Mouse (Mus musculus) liver, embryonic 12.5 days (tissue): ENCODE measurements at regions not wholly inside any gene's neighbourhood (a gene's known extent, or its start where the extent isn't known, plus 50 kb on each side); places are given as distances from the start of the nearest gene placed in this dataset.

Experiments used
- ATAC-seq: fragments of 200-750 bp; cut with Nextera tagmentation; 2 replicates; pipeline ENCODE4 v1.8.0; 2017; ENCODE audit warnings: moderate number of reproducible peaks, mild to moderate bottlenecking, moderate library complexity
- H3K27ac ChIP-seq: fragments of 300-500 bp; sonication (generic); 2 replicates; pipeline ENCODE4 v1.5.1; 2016; ENCODE audit warnings: mild to moderate bottlenecking
- H3K27me3 ChIP-seq: fragments of 300-500 bp; sonication (generic); replicated peaks from 2 replicates; pipeline ENCODE4 v1.6.1; 2016; ENCODE audit warnings: mild to moderate bottlenecking, moderate library complexity
- H3K36me3 ChIP-seq: fragments of 300-500 bp; sonication (generic); 2 replicates; pipeline ENCODE4 v1.6.1; 2016; ENCODE audit warnings: mild to moderate bottlenecking, moderate library complexity
- H3K4me1 ChIP-seq: fragments of 300-500 bp; sonication (generic); 2 replicates; pipeline ENCODE4 v1.6.1; 2016
- H3K4me2 ChIP-seq: fragments of 300-500 bp; sonication (generic); 2 replicates; pipeline ENCODE4 v1.6.1; 2016; ENCODE audit warnings: mild to moderate bottlenecking, moderate library complexity
- H3K4me3 ChIP-seq: fragments of 300-500 bp; sonication (generic); 2 replicates; pipeline ENCODE4 v1.5.1; 2016; ENCODE audit warnings: mild to moderate bottlenecking, moderate library complexity
- H3K9ac ChIP-seq: fragments of 300-500 bp; sonication (generic); 2 replicates; pipeline ENCODE4 v1.6.1; 2016; ENCODE audit warnings: mild to moderate bottlenecking, moderate library complexity
- H3K9me3 ChIP-seq: fragments of 300-500 bp; sonication (generic); replicated peaks from 2 replicates; pipeline ENCODE4 v1.6.1; 2016; ENCODE audit warnings: mild to moderate bottlenecking, moderate library complexity
- WGBS: fragments of 180-500 bp; shearing (Covaris S2); methylation state at CpG from one replicate; pipeline ENCODE4 v1.1.7; 2016; ENCODE audit not compliant: insufficient replicate concordance; 5-methylcytosine and 5-hydroxymethylcytosine counted together

GRCm38 (mm10) chr1:138011581-138011980 lies 163.9 kb downstream of the Ptprc start:
- Histone ChIP-seq H3K27ac (no peak overlapping the region), H3K9me3 (no peaks in the 10 kb centered on the region), H3K4me1 (no peaks in the 10 kb centered on the region), H3K4me2 (no peak overlapping the region), H3K4me3 (no peak overlapping the region), H3K9ac (no peak overlapping the region), H3K36me3 (no peaks in the 10 kb centered on the region), H3K27me3 (no peaks in the 10 kb centered on the region)
- ATAC-seq = no peak
- WGBS = 78% methylated on average over 1 of the region's 1 CpGs

- Histone ChIP-seq H3K27ac (no peak overlapping the region), H3K36me3 (no peaks in the 10 kb centered on the region), H3K4me3 (no peak overlapping the region), H3K4me2 (no peak overlapping the region), H3K9ac (no peak overlapping the region), H3K27me3 (no peaks in the 10 kb centered on the region), H3K4me1 (no peaks in the 10 kb centered on the region), H3K9me3 (no peaks in the 10 kb centered on the region)
- no peak for ATAC-seq
- 59% methylated on average over 7 of the region's 7 CpGs for WGBS
Observed at GRCm38 (mm10) chr1:138010910-138011477, 164.5 kb downstream of the Ptprc start.

- no peak overlapping the region for H3K4me2 ChIP-seq
- no peaks in the 10 kb centered on the region for H3K9me3 ChIP-seq
- no peak overlapping the region for H3K4me3 ChIP-seq
- H3K27ac ChIP-seq = no peak overlapping the region
- H3K4me1 ChIP-seq = no peaks in the 10 kb centered on the region
- no peak overlapping the region for H3K9ac ChIP-seq
- no peak for ATAC-seq
- H3K27me3 ChIP-seq = no peaks in the 10 kb centered on the region
- H3K36me3 ChIP-seq = no peaks in the 10 kb centered on the region
- WGBS = 44% methylated on average over 1 of the region's 1 CpGs
Observed at GRCm38 (mm10) chr1:138006811-138007210, 168.7 kb downstream of the Ptprc start.

- H3K9me3 ChIP-seq = no peaks in the 10 kb centered on the region
- no peak overlapping the region for H3K4me2 ChIP-seq
- no peak overlapping the region for H3K27ac ChIP-seq
- ATAC-seq = no peak
- no peaks in the 10 kb centered on the region for H3K4me1 ChIP-seq
- H3K36me3 ChIP-seq = no peaks in the 10 kb centered on the region
- H3K9ac ChIP-seq = no peak overlapping the region
- no peak overlapping the region for H3K4me3 ChIP-seq
- WGBS = 49% methylated on average over 2 of the region's 2 CpGs
- H3K27me3 ChIP-seq = no peaks in the 10 kb centered on the region
Observed at GRCm38 (mm10) chr1:138004319-138004718, 171.2 kb downstream of the Ptprc start.

GRCm38 (mm10) chr1:137999268-137999900 lies 176.1 kb downstream of the Ptprc start:
- H3K36me3 ChIP-seq = no peaks in the 10 kb centered on the region
- no peak overlapping the region for H3K27ac ChIP-seq
- no peaks in the 10 kb centered on the region for H3K4me1 ChIP-seq
- no peaks in the 10 kb centered on the region for H3K27me3 ChIP-seq
- WGBS = 52% methylated on average over 3 of the region's 3 CpGs
- no peaks in the 10 kb centered on the region for H3K9me3 ChIP-seq
- H3K4me3 ChIP-seq = no peak overlapping the region
- no peak overlapping the region for H3K9ac ChIP-seq
- no peak overlapping the region for H3K4me2 ChIP-seq
- no peak for ATAC-seq

- H3K36me3 ChIP-seq = no peaks in the 10 kb centered on the region
- no peak for ATAC-seq
- 78% methylated on average over 2 of the region's 2 CpGs for whole genome bisulfite sequencing
- H3K27me3 ChIP-seq = no peaks in the 10 kb centered on the region
- H3K27ac ChIP-seq = no peak overlapping the region
- no peak overlapping the region for H3K4me2 ChIP-seq
- no peaks in the 10 kb centered on the region for H3K9me3 ChIP-seq
- H3K9ac ChIP-seq = no peak overlapping the region
- H3K4me3 ChIP-seq = no peak overlapping the region
- no peaks in the 10 kb centered on the region for H3K4me1 ChIP-seq
Observed at GRCm38 (mm10) chr1:137996041-137996440, 179.5 kb downstream of the Ptprc start.

GRCm38 (mm10) chr1:137991936-137992335 lies 183.6 kb downstream of the Ptprc start:
- H3K4me1 ChIP-seq = no peaks in the 10 kb centered on the region
- H3K4me3 ChIP-seq = no peak overlapping the region
- no peak for ATAC-seq
- H3K36me3 ChIP-seq = no peaks in the 10 kb centered on the region
- H3K27me3 ChIP-seq = no peaks in the 10 kb centered on the region
- H3K9me3 ChIP-seq = no peaks in the 10 kb centered on the region
- no peak overlapping the region for H3K4me2 ChIP-seq
- WGBS = 50% methylated on average over 1 of the region's 1 CpGs
- no peak overlapping the region for H3K9ac ChIP-seq
- no peak overlapping the region for H3K27ac ChIP-seq

- Histone ChIP-seq H3K9me3 (no peaks in the 10 kb centered on the region), H3K27me3 (no peaks in the 10 kb centered on the region), H3K4me1 (no peaks in the 10 kb centered on the region), H3K9ac (no peak overlapping the region), H3K4me2 (no peak overlapping the region), H3K36me3 (no peaks in the 10 kb centered on the region), H3K27ac (no peak overlapping the region), H3K4me3 (no peak overlapping the region)
- 72% methylated on average over 5 of the region's 5 CpGs for WGBS
- no peak for ATAC-seq
Observed at GRCm38 (mm10) chr1:137991412-137991811, 184.1 kb downstream of the Ptprc start.

- Histone ChIP-seq H3K27ac (no peak overlapping the region), H3K4me1 (no peaks in the 10 kb centered on the region), H3K36me3 (no peaks in the 10 kb centered on the region), H3K4me3 (no peak overlapping the region), H3K4me2 (no peak overlapping the region), H3K27me3 (no peaks in the 10 kb centered on the region), H3K9me3 (no peaks in the 10 kb centered on the region), H3K9ac (no peak overlapping the region)
- ATAC-seq = no peak
- WGBS = 65% methylated on average over 3 of the region's 3 CpGs
Observed at GRCm38 (mm10) chr1:137973406-137973805, 202.1 kb downstream of the Ptprc start.

GRCm38 (mm10) chr1:137972620-137973350 lies 202.7 kb downstream of the Ptprc start:
- Histone ChIP-seq H3K4me1 (no peaks in the 10 kb centered on the region), H3K36me3 (no peaks in the 10 kb centered on the region), H3K27me3 (no peaks in the 10 kb centered on the region), H3K4me2 (no peak overlapping the region), H3K9ac (no peak overlapping the region), H3K9me3 (no peaks in the 10 kb centered on the region), H3K27ac (no peak overlapping the region), H3K4me3 (no peak overlapping the region)
- WGBS = 67% methylated on average over 6 of the region's 6 CpGs
- ATAC-seq = no peak

GRCm38 (mm10) chr1:137966151-137966836 lies 209.2 kb downstream of the Ptprc start:
- Histone ChIP-seq H3K27ac (no peak overlapping the region), H3K4me1 (no peaks in the 10 kb centered on the region), H3K36me3 (peaks cover 3% of the 10 kb centered on the region), H3K27me3 (no peaks in the 10 kb centered on the region), H3K9ac (no peak overlapping the region), H3K4me3 (no peak overlapping the region), H3K9me3 (no peaks in the 10 kb centered on the region), H3K4me2 (no peak overlapping the region)
- 73% methylated on average over 16 of the region's 16 CpGs for WGBS
- no peak for ATAC-seq

GRCm38 (mm10) chr1:137963656-137964055 lies 211.9 kb downstream of the Ptprc start:
- no peaks in the 10 kb centered on the region for H3K27me3 ChIP-seq
- H3K27ac ChIP-seq = no peak overlapping the region

More at GRCm38 (mm10) chr1:137963656-137964055, 211.9 kb downstream of the Ptprc start:
- H3K4me3 ChIP-seq = no peak overlapping the region
- no peaks in the 10 kb centered on the region for H3K9me3 ChIP-seq
- no peak overlapping the region for H3K9ac ChIP-seq
- no peaks in the 10 kb centered on the region for H3K4me1 ChIP-seq
- ATAC-seq = no peak
- H3K36me3 ChIP-seq = peaks cover 3% of the 10 kb centered on the region
- H3K4me2 ChIP-seq = no peak overlapping the region
- 78% methylated on average over 6 of the region's 6 CpGs for WGBS
